Mouse (Mus musculus): ENCODE measurements at regions not wholly inside any gene's neighbourhood (a gene's known extent, or its start where the extent isn't known, plus 50 kb on each side); places are given as distances from the start of the nearest gene placed in this dataset.

GRCm38 (mm10) chr8:8376791-8377190 lies 284.3 kb downstream of the Efnb2 start:
- no peak for DNase-seq

- no peak for DNase-seq
Measured at GRCm38 (mm10) chr8:8376379-8376778, 284.7 kb downstream of the Efnb2 start.

DNA sequence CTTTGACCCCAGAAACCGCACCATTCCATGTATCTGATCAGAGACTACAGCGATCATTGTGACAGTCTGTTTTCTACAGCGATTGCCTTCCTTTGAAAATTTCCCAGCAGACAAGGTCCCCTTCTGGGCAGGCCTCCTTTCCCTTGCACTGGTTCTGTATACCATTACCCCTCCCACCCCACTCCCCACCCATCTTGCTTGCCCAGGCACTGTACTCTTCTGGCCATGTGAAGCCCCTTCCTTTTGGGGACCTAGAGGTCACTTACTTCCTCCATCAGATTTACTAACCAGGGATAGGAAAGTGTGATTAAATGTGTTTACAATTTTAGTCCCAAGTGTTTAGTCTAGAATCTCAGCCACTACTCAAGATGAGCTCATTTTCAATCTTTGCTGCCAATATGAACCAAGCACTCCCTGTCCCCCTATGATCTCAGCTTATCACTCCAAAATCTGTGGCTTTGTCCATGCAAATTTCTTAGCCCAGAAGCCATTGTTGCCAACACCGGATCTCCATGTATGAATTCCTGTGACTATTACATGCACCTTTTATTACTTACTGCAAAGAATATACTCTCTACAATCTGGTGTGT lies 293.7 kb downstream of the Efnb2 start:
- DNase-seq: no peak

DNA sequence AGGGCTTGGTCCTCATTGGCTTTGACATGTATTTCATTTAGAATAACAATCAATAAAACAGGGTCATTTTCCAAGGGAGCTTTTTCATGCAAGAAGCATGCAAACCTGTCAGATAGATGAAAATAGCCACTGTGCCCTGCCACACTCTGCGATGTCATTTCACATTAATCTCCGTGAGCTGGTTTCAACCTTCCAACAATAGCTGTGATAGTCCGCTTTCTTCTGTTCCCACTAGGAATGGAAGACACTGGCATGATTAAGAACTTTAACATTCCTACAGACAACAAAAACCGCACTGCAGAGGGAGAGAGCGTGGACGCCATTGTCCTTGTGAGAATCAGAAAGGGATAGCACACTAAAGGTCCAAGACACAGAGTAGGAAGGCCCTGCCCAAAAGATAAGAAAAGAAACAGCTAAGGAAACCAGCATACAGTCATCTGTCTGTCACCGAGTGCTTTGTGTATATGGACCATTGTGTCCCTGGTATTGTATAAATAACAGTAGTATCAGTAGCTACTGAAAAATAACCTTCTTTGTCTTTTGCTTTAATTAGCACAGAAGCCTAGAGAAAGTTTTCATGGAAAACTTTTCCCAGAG lies 299.0 kb downstream of the Efnb2 start:
- no peak for DNase-seq

GRCm38 (mm10) chr8:8360586-8360985 lies 300.5 kb downstream of the Efnb2 start:
- no peak for DNase-seq

DNA sequence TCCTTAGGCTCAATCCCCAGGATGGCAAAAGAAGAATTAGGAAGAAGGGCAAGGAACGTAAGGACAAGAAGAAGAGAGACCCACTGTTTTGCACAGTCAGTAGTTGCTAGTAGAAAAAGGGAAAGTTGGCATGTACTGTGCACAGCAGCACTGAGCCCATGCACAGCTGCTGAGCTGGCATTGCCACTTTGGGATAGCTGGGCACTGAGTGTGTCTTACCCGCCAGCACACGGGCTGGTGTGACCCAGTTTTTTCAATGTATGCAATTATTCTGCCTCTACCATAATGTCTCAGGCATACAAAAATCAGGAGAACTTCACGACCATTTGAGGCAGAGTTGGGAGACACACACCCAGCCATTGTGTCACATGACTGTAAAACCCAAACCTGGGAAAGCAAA lies 306.1 kb downstream of the Efnb2 start:
- no peak for DNase-seq

GRCm38 (mm10) chr8:8344661-8345060 lies 316.4 kb downstream of the Efnb2 start:
- no peak for DNase-seq

GRCm38 (mm10) chr8:8335256-8335972 lies 325.6 kb downstream of the Efnb2 start:
- no peak for DNase-seq

DNA sequence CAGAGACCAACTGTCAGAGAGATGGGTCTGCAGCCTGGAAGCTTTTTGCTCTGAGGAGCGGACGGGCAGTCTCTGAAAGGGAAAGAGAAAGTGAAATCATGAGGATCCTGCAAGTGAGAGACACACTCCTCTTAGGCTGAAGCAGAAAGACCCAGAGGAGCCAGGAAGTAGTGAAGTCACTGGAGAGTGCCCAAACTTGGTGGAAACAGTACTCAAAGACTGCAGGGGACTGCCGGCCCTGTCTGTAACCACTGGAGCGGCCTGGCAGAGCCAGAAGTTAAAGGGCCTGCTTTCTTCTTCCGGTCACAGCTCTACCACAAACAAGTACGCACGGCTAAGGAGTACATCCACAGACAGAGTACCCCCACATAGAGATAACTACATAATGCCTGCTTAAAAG lies 326.5 kb downstream of the Efnb2 start:
- no peak for DNase-seq

DNA sequence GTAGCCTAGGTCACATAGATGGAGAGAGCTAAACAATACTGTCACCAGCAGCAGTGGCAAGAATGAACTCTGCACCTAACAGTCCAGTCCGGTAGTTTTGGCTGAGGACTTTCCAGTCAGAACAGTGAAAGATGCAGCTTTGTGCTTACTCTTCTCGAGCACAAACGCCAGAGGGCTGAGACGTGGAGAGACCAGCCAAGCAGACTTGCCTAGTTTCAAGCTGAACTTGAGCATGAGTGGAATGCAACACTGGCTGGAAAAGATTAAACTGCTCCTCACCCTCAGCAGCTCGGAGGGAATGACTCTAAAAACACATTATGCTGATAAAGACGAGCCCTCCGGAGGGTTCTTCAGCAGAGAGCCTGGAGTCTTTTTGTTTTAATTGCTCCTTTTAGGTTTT lies 329.8 kb downstream of the Efnb2 start:
- no peak for DNase-seq

- DNase-seq: no peak
Measured at GRCm38 (mm10) chr8:8328010-8328666, 332.9 kb downstream of the Efnb2 start.

GRCm38 (mm10) chr8:8326066-8326834 lies 334.8 kb downstream of the Efnb2 start:
- DNase-seq: no peak

- DNase-seq: no peak
Measured at GRCm38 (mm10) chr8:8325420-8325819, 335.6 kb downstream of the Efnb2 start.

DNA sequence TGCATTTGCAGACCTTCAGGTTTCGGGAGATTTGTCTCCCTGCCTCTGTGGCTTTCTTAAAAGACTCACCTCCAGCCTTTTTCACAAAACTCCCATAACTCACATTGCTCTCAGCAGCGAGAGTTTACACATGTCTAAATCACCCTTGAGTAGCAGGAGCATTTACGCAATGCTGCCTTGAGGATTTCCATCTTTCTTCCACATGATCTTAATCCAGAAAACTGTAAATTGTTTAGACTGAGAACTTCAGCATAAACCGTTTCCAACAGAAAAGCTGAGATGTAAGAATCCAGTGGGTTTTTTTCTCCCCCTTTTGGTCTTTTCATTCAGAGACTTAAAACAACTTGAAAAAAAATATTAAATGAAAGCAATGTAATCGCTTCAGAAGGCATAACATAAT lies 336.5 kb downstream of the Efnb2 start:
- DNase-seq: no peak

DNA sequence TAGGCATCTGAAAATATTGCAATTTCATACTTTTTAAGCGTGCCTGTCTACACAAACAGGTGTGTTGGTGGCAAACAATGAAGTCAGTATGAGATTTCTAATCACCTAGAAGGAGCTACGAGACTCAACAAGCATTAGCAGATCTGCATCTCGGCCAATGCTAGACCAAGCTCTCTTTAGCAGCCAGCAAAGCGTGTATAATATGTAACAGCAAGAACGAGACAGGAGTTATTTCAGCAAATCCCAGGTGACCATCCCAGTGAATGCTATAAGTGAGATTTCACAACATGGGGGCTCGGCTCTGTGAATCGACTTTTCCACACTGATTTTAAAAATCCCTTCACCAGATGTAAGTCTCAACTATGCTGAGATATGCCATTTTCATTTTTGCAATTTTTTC lies 352.8 kb downstream of the Efnb2 start:
- DNase-seq: no peak

- no peak for DNase-seq
Measured at GRCm38 (mm10) chr8:8307487-8307886, 353.6 kb downstream of the Efnb2 start.

- no peak for DNase-seq
Measured at GRCm38 (mm10) chr8:8299965-8300767, 360.9 kb downstream of the Efnb2 start.

DNA sequence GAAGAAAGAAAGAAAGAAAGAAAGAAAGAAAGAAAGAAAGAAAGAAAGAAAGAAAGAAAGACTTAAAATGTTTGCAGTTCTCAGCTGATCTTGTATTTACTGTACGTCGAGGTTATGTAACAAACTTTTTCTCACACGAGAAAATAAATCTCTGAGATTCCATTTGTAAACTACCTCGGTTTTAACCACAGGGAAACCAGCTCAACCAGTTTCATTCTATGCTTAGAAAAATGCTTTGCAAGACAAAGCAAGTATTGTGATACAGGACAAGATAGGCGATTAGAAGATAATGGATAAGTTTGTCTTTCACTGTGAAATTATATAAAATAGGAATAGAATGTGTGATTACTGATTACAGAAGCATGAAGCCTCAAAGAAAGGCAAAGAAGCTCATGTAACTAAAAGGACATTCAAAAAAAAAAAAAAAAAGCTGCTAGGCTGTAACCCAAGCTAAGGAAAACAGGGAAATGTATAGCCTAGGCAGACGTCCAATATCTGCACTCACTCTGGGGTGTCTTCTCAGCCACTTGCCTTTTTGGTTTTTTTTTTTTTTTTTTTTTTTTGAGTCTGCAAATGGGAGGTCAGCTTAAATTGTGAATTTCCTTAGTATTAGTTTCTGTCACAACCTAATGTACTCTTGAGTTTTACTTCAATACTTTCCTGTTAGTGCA lies 368.3 kb downstream of the Efnb2 start:
- no peak for DNase-seq

GRCm38 (mm10) chr8:8285876-8286275 lies 375.2 kb downstream of the Efnb2 start:
- no peak for DNase-seq

- DNase-seq: no peak
Measured at GRCm38 (mm10) chr8:8274987-8275386, 386.1 kb downstream of the Efnb2 start.

- peak; percentile 20 for DNase-seq
Measured at GRCm38 (mm10) chr8:8274211-8274641, 386.8 kb downstream of the Efnb2 start.

GRCm38 (mm10) chr8:8258855-8259254 lies 402.2 kb downstream of the Efnb2 start:
- no peak for DNase-seq

All from right cerebral cortex, adult 18-20 months (tissue).